ENCODE assay signal across 8 mouse cellular contexts in the genomic region with DNA sequence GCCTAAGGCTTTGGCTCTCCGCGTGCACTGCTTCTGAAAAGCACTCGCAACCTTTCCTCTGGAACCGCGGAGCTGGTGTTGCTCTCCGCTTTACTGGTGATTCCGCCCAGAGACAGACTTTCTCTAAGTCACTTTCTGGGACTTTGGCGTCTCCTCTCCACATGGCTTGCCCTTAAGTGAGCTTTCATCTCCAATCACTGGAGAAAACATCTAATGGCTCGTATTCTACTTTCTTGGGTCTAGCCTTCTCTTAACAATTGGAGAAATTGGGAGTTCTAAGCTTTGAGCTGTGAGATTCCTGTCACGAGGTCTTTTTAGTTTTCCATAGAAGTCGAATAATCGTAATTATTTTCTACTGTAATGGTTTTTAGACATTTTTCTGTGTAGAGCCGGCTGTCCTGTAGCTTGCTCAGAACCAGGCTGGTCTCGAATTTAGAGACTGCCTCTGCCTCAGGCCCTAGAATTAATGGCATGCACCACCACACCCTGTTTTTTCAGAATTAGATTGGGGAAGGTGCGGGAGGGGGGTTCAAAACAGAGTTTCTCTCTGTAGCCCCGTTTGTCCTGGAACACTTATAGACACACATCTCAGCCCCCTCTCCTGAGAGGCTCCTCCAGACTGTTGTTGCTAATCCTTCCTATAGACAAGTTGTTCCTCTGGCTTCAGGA. TPM values are rescaled to one million over a fixed set of nuclear protein-coding genes. Genes with fewer than 3 reads are reported as not detected.
A peak's percentile ranks its signal among the peaks of the same experiment; 100 is the strongest.
DNase-seq lines count a peak whose midpoint lies in the region; ATAC-seq and TF ChIP-seq lines count a peak whose summit lies in the region.

No protein-coding gene starts in this region.

- peak; percentile 4 for DNase-seq in lung, embryonic 14.5 days
- no peak for DNase-seq in lung, postnatal 10 days
- peak; percentile 38 for DNase-seq in c-Kit-positive CD71-positive TER-119-positive erythroid progenitor cells, embryonic 14.5 days (ENCODE audit: low spot score)
- DNase-seq in hindbrain, postnatal 0 days (ENCODE audit: low spot score), result no peak
- DNase-seq in cerebellum, adult 11-12 months, result no peak
- no peak for DNase-seq in retina, embryonic 14.5 days (ENCODE audit: low spot score)
- no peak for DNase-seq in gastrocnemius, postnatal 14 days

- peaks cover 18% of the 10 kb centered on the region for H3K36me3 ChIP-seq in lung, embryonic 14.5 days (ENCODE audit: insufficient read depth)
- H3K36me3 ChIP-seq in hindbrain, postnatal 0 days (ENCODE audit: insufficient read depth, low read length), result peaks cover 5% of the 10 kb centered on the region; the same call in 1 of the 2 replicates
- peaks cover 12% of the 10 kb centered on the region for H3K36me3 ChIP-seq in neural tube, embryonic 12.5 days

- peak overlapping the region; percentile 86 for H3K27ac ChIP-seq in lung, embryonic 14.5 days (ENCODE audit: low read depth)
- no peak overlapping the region for H3K27ac ChIP-seq in hindbrain, postnatal 0 days
- no peak overlapping the region for H3K27ac ChIP-seq in neural tube, embryonic 12.5 days

- H3K27me3 ChIP-seq in lung, embryonic 14.5 days (ENCODE audit: insufficient read depth, low read length), result no peaks in the 10 kb centered on the region
- H3K27me3 ChIP-seq in hindbrain, postnatal 0 days (ENCODE audit: insufficient read depth, low read length), result no peaks in the 10 kb centered on the region
- no peaks in the 10 kb centered on the region for H3K27me3 ChIP-seq in neural tube, embryonic 12.5 days (replicated peaks)

- H3K9me3 ChIP-seq in lung, embryonic 14.5 days (ENCODE audit: low read depth, low read length), result no peaks in the 10 kb centered on the region
- no peaks in the 10 kb centered on the region for H3K9me3 ChIP-seq in hindbrain, postnatal 0 days (ENCODE audit: low read length)
- H3K9me3 ChIP-seq in neural tube, embryonic 12.5 days, result no peaks in the 10 kb centered on the region

- TF ChIP-seq CTCF in lung, embryonic 14.5 days (IDR thresholded peaks at IDR 0.05; ENCODE audit: low read depth), result no peak
- TF ChIP-seq CTCF in hindbrain, postnatal 0 days (IDR thresholded peaks at IDR 0.05; ENCODE audit: low read depth), result no peak

- peak overlapping the region; percentile 82 for H3K4me3 ChIP-seq in lung, embryonic 14.5 days (ENCODE audit: low read depth, low read length)
- peak overlapping the region; percentile 61 for H3K4me3 ChIP-seq in hindbrain, postnatal 0 days (ENCODE audit: low read length)
- H3K4me3 ChIP-seq in neural tube, embryonic 12.5 days, result peak overlapping the region; percentile 70

- no peak for ATAC-seq in lung, embryonic 14.5 days (ENCODE audit: insufficient read depth)
- no peak for ATAC-seq in hindbrain, postnatal 0 days
- no peak for ATAC-seq in neural tube, embryonic 12.5 days (ENCODE audit: low FRiP score, low read depth)

- H3K4me2 ChIP-seq in lung, embryonic 14.5 days, result peak overlapping the region; percentile 81
- peak overlapping the region; percentile 97 for H3K4me2 ChIP-seq in hindbrain, postnatal 0 days (ENCODE audit: low read depth, low read length)
- peak overlapping the region; percentile 91 for H3K4me2 ChIP-seq in neural tube, embryonic 12.5 days (replicated peaks)

- under 1% methylated on average over 16 of the region's 16 CpGs for WGBS in lung, embryonic 14.5 days
- 2% methylated on average over 16 of the region's 16 CpGs for WGBS in hindbrain, postnatal 0 days
- WGBS in neural tube, embryonic 12.5 days, result under 1% methylated on average over 16 of the region's 16 CpGs

- H3K4me1 ChIP-seq in lung, embryonic 14.5 days (ENCODE audit: insufficient read depth), result peaks cover 5% of the 10 kb centered on the region; the same call in 1 of the 2 replicates
- 0 out of 2 replicates have a peak, but pooled peaks cover 4% of the 10 kb centered on the region for H3K4me1 ChIP-seq in hindbrain, postnatal 0 days (ENCODE audit: insufficient read depth, low read length)
- H3K4me1 ChIP-seq in neural tube, embryonic 12.5 days, result peaks cover 24% of the 10 kb centered on the region

- intact Hi-C loops in gastrocnemius, postnatal 14 days (cut with DNase I; ENCODE audit: low total_unique reads), result no loop called here

- H3K9ac ChIP-seq in lung, embryonic 14.5 days, result peak overlapping the region; percentile 74
- peak overlapping the region; percentile 42 for H3K9ac ChIP-seq in hindbrain, postnatal 0 days (replicated peaks; ENCODE audit: low read length)
- peak overlapping the region; percentile 56 for H3K9ac ChIP-seq in neural tube, embryonic 12.5 days

RNA-seq across cellular contexts. Expression of a gene that starts 0.7 kb away (rescaled TPM):
- 14.3 and 15.7 TPM in 2 replicates for polyA plus RNA-seq in lung, embryonic 14.5 days (2014; fragmentation: Nextera tagmentation; extraction: Ambion mirVana)
- total RNA-seq in hindbrain, postnatal 0 days (2014; rRNA removed), result 0.65 and 2.7 TPM in 2 replicates
- polyA plus RNA-seq in hindbrain, postnatal 0 days (2015; fragmentation: Nextera tagmentation; extraction: Ambion mirVana), result 1.3 and 1.8 TPM in 2 replicates
- 7.6 and 8.9 TPM in 2 replicates for polyA plus RNA-seq in neural tube, embryonic 12.5 days (2016; fragmentation: Nextera tagmentation; extraction: Ambion mirVana)
- total RNA-seq in gastrocnemius, postnatal 14 days (2021), result under 1 TPM; 0.16 to 0.33 TPM

RNA-seq across cellular contexts. Expression of a gene that starts 0.7 kb away (rescaled TPM):
- polyA plus RNA-seq in lung, embryonic 14.5 days (2014; fragmentation: Nextera tagmentation; extraction: Ambion mirVana), result 92.0 and 96.2 TPM in 2 replicates
- 14.8 and 19.9 TPM in 2 replicates for total RNA-seq in hindbrain, postnatal 0 days (2014; rRNA removed)
- polyA plus RNA-seq in hindbrain, postnatal 0 days (2015; fragmentation: Nextera tagmentation; extraction: Ambion mirVana), result 59.6 and 65.6 TPM in 2 replicates
- polyA plus RNA-seq in neural tube, embryonic 12.5 days (2016; fragmentation: Nextera tagmentation; extraction: Ambion mirVana), result 91.9 and 99.4 TPM in 2 replicates
- 10 to 100 TPM; 15.6 to 17.4 TPM for total RNA-seq in gastrocnemius, postnatal 14 days (2021)

RNA-seq across cellular contexts. Expression of a gene that starts 39.9 kb away (rescaled TPM):
- polyA plus RNA-seq in lung, embryonic 14.5 days (2014; fragmentation: Nextera tagmentation; extraction: Ambion mirVana), result 31.1 and 31.4 TPM in 2 replicates
- total RNA-seq in hindbrain, postnatal 0 days (2014; rRNA removed), result 39.4 and 40.8 TPM in 2 replicates
- polyA plus RNA-seq in hindbrain, postnatal 0 days (2015; fragmentation: Nextera tagmentation; extraction: Ambion mirVana), result 18.7 and 19.9 TPM in 2 replicates
- 22.5 and 24.9 TPM in 2 replicates for polyA plus RNA-seq in neural tube, embryonic 12.5 days (2016; fragmentation: Nextera tagmentation; extraction: Ambion mirVana)
- 10 to 100 TPM; 16.8 to 17.2 TPM for total RNA-seq in gastrocnemius, postnatal 14 days (2021)

Comparison
In these comparisons a context has a peak if more than half of its experiments do, and no peak if none do; other contexts are left out.
1. DNase-seq: peak in lung, embryonic 14.5 days (single experiment) and c-Kit-positive CD71-positive TER-119-positive erythroid progenitor cells, embryonic 14.5 days (single experiment); none in lung, postnatal 10 days (single experiment), hindbrain, postnatal 0 days (single experiment), cerebellum, adult 11-12 months (single experiment), retina, embryonic 14.5 days (single experiment) and gastrocnemius, postnatal 14 days (single experiment).
2. Peak in every context shown above with its lines, with median percentiles within 50 percentile points of each other: H3K4me2 ChIP-seq, H3K4me3 ChIP-seq and H3K9ac ChIP-seq.